Mouse (Mus musculus) lung, embryonic 14.5 days (tissue): ENCODE data around the gene Treml1. TPM values are rescaled to one million over a fixed set of nuclear protein-coding genes. Genes with fewer than 3 reads are reported as not detected.
A peak's percentile ranks its signal among the peaks of the same experiment; 100 is the strongest.

Experiments used
- ATAC-seq: fragments of 200-750 bp; cut with Nextera tagmentation; 2 replicates; pipeline ENCODE4 v1.8.0; 2017; ENCODE audit warnings: mild to moderate bottlenecking, moderate TSS enrichment, moderate library complexity; ENCODE audit not compliant: insufficient read depth
- DNase-seq: peaks from one replicate; pipeline ENCODE4 v3.0.0-alpha.2; 2015
- H3K27ac ChIP-seq: fragments of 300-500 bp; sonication (generic); 2 replicates; pipeline ENCODE4 v1.5.1; 2014; ENCODE audit warnings: low read depth, mild to moderate bottlenecking, moderate library complexity
- H3K27me3 ChIP-seq: fragments of 300-500 bp; sonication (generic); 2 replicates; pipeline ENCODE4 v1.6.1; 2014; ENCODE audit warnings: low read length, control low read depth; ENCODE audit not compliant: insufficient read depth
- H3K36me3 ChIP-seq: fragments of 300-500 bp; sonication (generic); 2 replicates; pipeline ENCODE4 v1.6.1; 2014; ENCODE audit warnings: control low read depth; ENCODE audit not compliant: insufficient read depth
- H3K4me1 ChIP-seq: fragments of 300-500 bp; sonication (generic); 2 replicates; pipeline ENCODE4 v1.6.1; 2014; ENCODE audit warnings: antibody characterized with exemption, control low read depth; ENCODE audit not compliant: insufficient read depth
- H3K4me2 ChIP-seq: fragments of 300-500 bp; sonication (generic); 2 replicates; pipeline ENCODE4 v1.6.1; 2014; ENCODE audit warnings: mild to moderate bottlenecking
- H3K4me3 ChIP-seq: fragments of 300-500 bp; sonication (generic); 2 replicates; pipeline ENCODE4 v1.5.1; 2014; ENCODE audit warnings: low read depth, low read length
- H3K9ac ChIP-seq: fragments of 300-500 bp; sonication (generic); 2 replicates; pipeline ENCODE4 v1.6.1; 2014
- H3K9me3 ChIP-seq: fragments of 300-500 bp; sonication (generic); 2 replicates; pipeline ENCODE4 v1.6.1; 2016; ENCODE audit warnings: low read depth, low read length, control low read depth
- CTCF ChIP-seq: IDR thresholded peaks from 2 replicates; pipeline ENCODE4 v1.5.1; 2016; ENCODE audit warnings: antibody characterized with exemption, low read depth
- WGBS: fragments of 180-500 bp; shearing (Covaris S2); extraction: QIAGEN DNeasy Blood & Tissue Kit; methylation state at CpG from one replicate; pipeline ENCODE4 v1.1.7; 2014; 5-methylcytosine and 5-hydroxymethylcytosine counted together
- polyA plus RNA-seq: library from polyadenylated mRNA; unstranded; fragments of >200 nt; fragmentation: Nextera tagmentation; extraction: Ambion mirVana; gene quantifications from 2 replicates; pipeline ENCODE4 v1.2.1, GENCODE M21; 2014

Treml1 gene
- polyA plus RNA-seq, 1 experiment from 2014 or later: 3.1 TPM

- no peaks in the 10 kb centered on the region for H3K36me3 ChIP-seq
- TF ChIP-seq CTCF: no peak
- H3K27me3 ChIP-seq: no peaks in the 10 kb centered on the region
- no peaks in the 10 kb centered on the region for H3K9me3 ChIP-seq
- no peak overlapping the region for H3K4me2 ChIP-seq
- H3K4me1 ChIP-seq: no peaks in the 10 kb centered on the region
- 52% methylated on average over 2 of the region's 2 CpGs for WGBS
- ATAC-seq: no peak
- H3K9ac ChIP-seq: no peak overlapping the region
- DNase-seq: no peak
- no peak overlapping the region for H3K4me3 ChIP-seq
- no peak overlapping the region for H3K27ac ChIP-seq
Measured at GRCm38 (mm10) chr17:48357892-48358291, 1.8 kb upstream of the Treml1 start.

GRCm38 (mm10) chr17:48360462-48360861 lies 746 bp downstream of the Treml1 start:
- TF ChIP-seq CTCF: no peak
- Histone ChIP-seq H3K27ac (no peak overlapping the region), H3K27me3 (no peaks in the 10 kb centered on the region), H3K4me1 (no peaks in the 10 kb centered on the region), H3K9me3 (no peaks in the 10 kb centered on the region), H3K36me3 (no peaks in the 10 kb centered on the region), H3K9ac (no peak overlapping the region), H3K4me2 (no peak overlapping the region), H3K4me3 (no peak overlapping the region)
- 30% methylated on average over 4 of the region's 4 CpGs for WGBS
- DNase-seq (no peak), ATAC-seq (no peak)

DNA sequence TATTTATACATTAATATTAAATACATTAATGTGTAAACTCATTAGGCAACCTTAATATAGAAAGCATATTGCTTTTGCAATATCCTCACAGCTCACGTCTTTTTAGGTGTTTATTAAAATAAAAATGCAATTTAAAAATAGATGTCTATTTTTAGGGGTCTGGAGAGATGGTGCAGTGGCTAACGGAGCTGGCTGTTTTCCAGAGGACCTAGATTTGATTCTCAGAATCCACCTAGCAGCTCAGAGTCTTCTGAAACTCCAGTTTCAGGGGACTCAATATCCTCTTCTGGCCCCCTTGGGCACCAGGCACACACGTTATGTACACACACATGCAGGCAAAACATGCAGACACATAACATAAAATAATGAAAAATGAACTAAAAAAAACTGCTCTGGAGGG lies 2.6 kb downstream of the Treml1 start:
- no peak overlapping the region for H3K9ac ChIP-seq
- peak; percentile 11 for DNase-seq
- no peak for ATAC-seq
- no peak overlapping the region for H3K27ac ChIP-seq
- no peaks in the 10 kb centered on the region for H3K4me1 ChIP-seq
- no peak for TF ChIP-seq CTCF
- H3K4me3 ChIP-seq: no peak overlapping the region
- no peaks in the 10 kb centered on the region for H3K36me3 ChIP-seq
- H3K27me3 ChIP-seq: no peaks in the 10 kb centered on the region
- no peaks in the 10 kb centered on the region for H3K9me3 ChIP-seq
- 46% methylated on average over 3 of the region's 3 CpGs for WGBS
- no peak overlapping the region for H3K4me2 ChIP-seq

DNA sequence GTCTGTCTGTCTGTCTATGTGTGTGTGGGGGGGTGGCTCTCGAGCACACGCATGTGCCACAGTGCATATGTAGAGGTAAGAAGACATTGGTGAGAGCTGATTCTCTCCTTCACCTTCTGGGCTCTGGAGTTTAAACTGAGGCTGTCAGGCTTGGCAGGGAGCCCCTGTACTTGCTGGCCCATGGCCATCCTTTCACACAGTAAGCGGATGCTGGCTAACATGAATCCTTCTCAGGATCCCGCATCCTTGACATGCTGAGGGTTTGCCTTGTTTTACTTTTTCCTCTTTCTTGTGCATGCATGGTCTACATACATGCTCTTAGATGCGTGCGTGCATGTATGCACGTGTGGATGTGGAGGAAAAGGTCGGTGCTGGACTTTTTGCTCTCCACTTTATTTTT lies 3.2 kb downstream of the Treml1 start:
- no peak overlapping the region for H3K27ac ChIP-seq
- H3K4me1 ChIP-seq: no peaks in the 10 kb centered on the region
- ATAC-seq: no peak
- DNase-seq: peak; percentile 73
- no peaks in the 10 kb centered on the region for H3K9me3 ChIP-seq
- no peak overlapping the region for H3K4me3 ChIP-seq
- no peak for TF ChIP-seq CTCF
- no peak overlapping the region for H3K4me2 ChIP-seq
- H3K27me3 ChIP-seq: no peaks in the 10 kb centered on the region
- H3K36me3 ChIP-seq: no peaks in the 10 kb centered on the region
- H3K9ac ChIP-seq: no peak overlapping the region
- WGBS: 75% methylated on average over 8 of the region's 8 CpGs

GRCm38 (mm10) chr17:48363421-48363965 lies 3.8 kb downstream of the Treml1 start:
- Histone ChIP-seq H3K36me3 (no peaks in the 10 kb centered on the region), H3K9ac (no peak overlapping the region), H3K9me3 (no peaks in the 10 kb centered on the region), H3K27ac (no peak overlapping the region), H3K4me1 (no peaks in the 10 kb centered on the region), H3K4me3 (no peak overlapping the region), H3K4me2 (no peak overlapping the region), H3K27me3 (no peaks in the 10 kb centered on the region)
- WGBS: 71% methylated on average over 6 of the region's 6 CpGs
- no peak for ATAC-seq
- TF ChIP-seq CTCF: no peak
- DNase-seq: no peak

DNA sequence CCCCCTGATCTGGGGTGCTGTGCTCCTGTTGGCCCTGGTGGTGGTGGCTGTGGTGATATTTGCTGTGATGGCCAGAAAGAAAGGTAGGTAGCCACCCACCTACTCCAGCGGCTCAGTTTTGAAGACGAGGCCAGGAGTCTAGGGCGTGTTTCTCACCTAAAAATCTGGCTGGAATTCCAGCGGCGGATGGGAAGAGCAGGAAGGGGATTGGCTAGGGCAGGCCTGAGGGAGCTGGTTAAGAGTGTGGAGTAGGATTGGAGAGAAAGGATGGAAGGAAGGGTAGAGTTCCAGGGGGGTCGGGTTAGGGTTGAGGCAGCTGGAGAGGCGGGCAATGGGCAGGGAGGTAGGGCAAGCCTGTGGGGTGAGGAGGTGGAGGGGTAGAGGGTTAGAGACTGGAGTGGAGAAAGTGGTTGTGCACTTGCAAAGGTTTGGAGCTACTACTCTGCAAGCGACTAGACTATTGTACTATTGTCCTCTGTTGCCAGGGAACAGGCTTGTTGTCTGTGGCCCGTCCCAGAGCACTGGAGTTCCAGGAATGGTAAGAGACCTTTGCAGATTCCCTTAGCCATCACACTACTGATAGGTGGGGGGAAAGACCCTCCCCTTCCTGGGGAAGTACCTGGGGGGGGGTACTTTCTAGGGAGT lies 5.9 kb downstream of the Treml1 start:
- DNase-seq (no peak), ATAC-seq (no peak)
- H3K36me3 ChIP-seq: no peaks in the 10 kb centered on the region
- 72% methylated on average over 9 of the region's 9 CpGs for WGBS
- no peak overlapping the region for H3K4me2 ChIP-seq
- no peaks in the 10 kb centered on the region for H3K4me1 ChIP-seq
- H3K27ac ChIP-seq: no peak overlapping the region
- no peak overlapping the region for H3K9ac ChIP-seq
- no peaks in the 10 kb centered on the region for H3K9me3 ChIP-seq
- no peak for TF ChIP-seq CTCF
- H3K27me3 ChIP-seq: no peaks in the 10 kb centered on the region
- no peak overlapping the region for H3K4me3 ChIP-seq

DNA sequence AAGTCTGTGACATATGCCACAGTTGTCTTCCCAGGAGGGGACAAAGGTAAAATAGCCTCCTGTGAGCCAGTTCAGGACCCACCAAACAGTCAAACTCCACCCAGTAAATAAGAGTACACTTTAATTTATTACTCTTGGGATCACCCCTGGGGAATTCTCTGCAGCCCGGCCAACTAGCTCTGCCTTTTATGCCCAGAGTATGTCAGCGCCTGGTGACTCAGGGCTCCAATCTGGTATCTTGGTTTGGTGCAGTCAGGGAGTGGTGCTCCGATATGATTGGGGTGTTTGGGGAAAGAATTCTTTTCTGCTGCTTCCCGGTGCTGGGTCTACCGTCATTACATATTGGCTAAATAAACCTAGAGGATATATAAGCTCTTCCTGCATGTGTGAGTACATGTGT lies 7.1 kb downstream of the Treml1 start:
- no peaks in the 10 kb centered on the region for H3K9me3 ChIP-seq
- no peaks in the 10 kb centered on the region for H3K27me3 ChIP-seq
- H3K27ac ChIP-seq: no peak overlapping the region
- H3K36me3 ChIP-seq: no peaks in the 10 kb centered on the region
- H3K4me2 ChIP-seq: no peak overlapping the region
- 74% methylated on average over 5 of the region's 5 CpGs for WGBS
- H3K9ac ChIP-seq: no peak overlapping the region
- TF ChIP-seq CTCF: no peak
- DNase-seq: no peak
- H3K4me1 ChIP-seq: no peaks in the 10 kb centered on the region
- H3K4me3 ChIP-seq: no peak overlapping the region
- ATAC-seq: no peak
